Mouse (Mus musculus): ENCODE measurements around the gene Map2k6.

Map2k6 gene

DNA sequence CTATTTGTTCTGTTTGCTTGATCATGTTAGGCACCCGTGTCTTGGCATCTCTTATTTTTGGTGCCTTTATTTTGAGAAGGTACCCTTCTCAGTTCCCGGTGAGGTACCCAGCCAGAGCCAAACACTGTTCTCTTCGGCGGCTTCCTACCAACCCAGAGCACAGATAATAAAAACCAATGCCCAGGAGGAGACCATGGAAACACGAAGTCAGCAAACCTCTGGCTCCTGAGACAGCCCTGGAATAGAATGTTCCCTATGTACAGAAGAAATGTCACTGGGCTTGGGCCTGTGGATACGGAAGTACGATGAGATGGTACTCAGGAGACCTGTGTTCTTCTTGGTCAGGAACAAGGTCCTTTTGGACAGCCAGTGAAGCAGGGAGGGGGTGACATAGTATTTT lies 89.4 kb downstream of the Map2k6 start:
- DNase-seq: no peak

DNA sequence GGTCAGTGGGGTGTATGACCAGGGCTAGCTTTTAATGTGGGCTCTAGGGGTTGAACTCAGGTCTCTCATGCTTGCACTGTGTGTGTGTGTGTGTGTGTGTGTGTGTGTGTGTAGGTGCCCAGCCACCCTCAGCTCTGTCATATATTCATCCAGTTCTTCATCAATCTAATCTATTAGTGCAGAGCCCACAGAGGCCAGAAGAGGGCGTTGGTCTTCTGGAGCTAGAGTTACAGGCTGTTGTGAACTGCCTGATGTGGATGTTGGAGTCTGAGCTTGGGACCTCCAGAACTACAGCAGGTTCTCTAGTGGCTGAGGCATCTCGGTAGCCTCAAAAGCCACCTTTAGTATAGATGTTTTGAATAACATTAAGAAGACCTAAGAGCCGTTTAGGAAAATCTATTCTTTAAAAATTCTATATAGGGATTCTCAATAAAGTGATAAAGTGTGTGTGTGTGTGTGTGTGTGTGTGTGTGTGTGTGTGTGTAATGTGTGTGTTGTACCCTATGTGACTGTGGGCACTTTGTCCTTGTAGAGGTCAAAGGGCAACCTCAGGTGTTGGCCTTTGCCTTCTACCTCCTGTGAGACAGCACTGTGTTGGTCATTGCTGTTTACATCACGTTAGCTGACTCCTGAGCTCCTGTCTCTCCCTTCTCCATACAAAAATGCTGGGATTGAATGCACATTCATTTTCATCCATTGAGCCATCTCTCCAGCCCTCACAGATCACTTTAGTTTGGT lies 96.6 kb downstream of the Map2k6 start:
- no peak for DNase-seq

DNA sequence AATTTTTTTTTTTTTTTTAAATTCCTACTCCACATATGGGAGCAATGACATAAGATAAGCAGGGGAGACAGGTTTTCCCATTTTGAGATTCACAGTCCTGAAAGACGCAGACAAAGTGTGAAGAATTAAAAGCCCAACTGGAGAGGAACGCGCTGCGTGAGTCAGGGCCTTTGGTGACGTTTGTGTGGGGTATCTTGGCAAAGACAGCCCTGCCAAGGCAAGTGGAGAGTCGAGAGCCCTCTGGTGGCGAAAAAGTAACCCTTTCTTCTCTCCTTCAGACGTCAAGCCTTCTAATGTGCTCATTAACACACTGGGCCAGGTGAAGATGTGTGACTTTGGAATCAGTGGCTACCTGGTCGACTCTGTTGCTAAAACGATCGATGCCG lies 97.1 kb downstream of the Map2k6 start:
- peak; percentile 61 for DNase-seq

DNA sequence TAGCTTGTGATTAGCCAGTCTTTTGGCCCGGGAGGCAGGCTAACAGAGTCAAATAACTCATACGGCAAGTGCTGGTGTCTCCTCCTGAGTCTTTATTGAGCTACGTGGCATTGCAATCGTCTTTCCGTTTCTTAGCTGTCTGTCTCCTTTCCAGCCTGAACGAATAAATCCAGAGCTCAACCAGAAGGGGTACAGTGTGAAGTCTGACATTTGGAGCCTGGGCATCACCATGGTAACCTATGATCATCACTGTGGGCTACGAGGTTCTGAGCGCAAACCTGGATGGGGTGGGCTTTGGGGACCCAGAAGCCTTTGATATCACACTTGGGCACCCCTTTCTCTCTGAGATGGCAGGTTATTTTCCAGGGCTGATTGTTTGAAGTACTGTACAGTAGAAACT lies 98.8 kb downstream of the Map2k6 start:
- DNase-seq: no peak

DNA sequence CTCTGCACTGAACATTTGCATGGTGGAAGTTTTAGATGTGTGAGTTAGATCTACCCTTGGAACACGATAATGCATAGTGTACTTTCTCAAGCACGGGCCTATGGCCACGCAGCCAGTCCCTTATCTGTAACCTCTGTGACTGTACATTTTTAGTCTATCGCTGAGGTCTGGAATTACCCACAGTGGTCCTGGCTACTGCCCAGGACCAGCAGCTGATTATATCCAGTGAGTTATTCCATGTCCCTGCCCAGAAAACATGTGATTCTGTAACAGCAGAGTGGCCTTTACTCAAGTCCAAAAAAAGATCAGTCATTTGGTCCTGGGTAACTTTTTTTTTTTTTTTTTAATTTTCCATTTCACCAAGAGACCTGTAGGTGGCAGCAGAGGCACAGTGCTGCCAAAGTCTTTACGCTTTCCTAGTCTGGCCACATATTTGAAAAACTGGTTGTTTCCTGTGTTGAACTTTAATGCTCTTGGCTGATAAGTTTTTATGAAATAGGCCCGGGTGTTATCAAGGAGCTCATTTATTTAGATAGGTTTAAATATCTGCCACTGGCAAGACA lies 99.8 kb downstream of the Map2k6 start:
- peak; percentile 61 for DNase-seq

DNA sequence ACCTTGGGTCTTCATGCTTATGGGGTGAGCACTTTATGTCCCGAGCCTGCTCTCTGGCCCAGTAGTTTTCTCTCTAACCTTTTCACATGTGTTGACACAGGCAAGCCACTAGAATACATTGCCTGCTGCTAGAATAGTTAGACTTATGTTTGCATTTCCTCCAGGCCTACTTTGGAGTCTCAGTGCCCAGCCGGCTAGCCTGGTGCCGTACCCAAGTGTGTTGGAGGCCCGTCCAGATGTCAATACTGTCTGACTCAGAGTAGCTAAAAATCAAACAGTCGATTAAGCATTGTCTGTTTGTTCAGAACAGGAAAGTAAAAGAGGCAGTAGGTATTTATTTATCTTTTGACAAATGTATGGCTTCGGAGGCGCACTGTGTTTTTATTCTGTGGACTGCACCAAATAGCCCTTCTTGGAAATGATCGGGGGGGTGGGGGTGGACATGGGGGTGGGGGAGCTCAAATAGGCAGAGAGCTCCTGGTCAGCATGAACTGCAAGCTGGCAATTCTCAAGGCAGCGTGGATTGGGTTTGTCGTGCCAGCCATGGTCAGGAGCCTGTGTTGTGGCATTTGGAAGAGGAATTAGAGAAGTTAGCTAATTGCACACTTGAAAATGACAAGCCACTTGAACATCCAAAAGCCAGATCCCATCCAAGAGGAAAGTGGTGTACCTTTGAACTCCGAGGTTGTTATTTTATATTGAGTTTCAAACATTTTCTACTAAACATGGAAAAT lies 104.2 kb downstream of the Map2k6 start:
- no peak for DNase-seq

DNA sequence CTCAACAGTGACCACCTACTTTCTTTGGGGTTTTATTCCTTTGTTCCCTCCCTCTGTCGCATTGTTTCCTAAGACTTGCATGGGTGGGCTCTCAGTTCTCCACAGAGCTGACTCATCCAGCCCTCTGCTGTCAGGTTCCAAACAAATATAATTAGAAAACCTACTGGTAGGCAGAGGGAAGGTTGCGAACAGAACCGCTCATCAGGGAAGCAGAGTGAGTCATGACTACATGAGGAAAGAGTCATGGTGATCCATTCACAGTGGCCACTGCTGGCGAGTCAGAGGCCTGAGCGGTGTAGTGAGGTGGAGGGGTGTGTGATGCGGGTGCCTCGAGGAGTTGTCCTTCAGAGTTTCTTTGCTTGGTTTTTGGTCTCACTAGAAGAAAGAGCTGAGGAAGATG lies 112.5 kb downstream of the Map2k6 start:
- no peak for DNase-seq

DNA sequence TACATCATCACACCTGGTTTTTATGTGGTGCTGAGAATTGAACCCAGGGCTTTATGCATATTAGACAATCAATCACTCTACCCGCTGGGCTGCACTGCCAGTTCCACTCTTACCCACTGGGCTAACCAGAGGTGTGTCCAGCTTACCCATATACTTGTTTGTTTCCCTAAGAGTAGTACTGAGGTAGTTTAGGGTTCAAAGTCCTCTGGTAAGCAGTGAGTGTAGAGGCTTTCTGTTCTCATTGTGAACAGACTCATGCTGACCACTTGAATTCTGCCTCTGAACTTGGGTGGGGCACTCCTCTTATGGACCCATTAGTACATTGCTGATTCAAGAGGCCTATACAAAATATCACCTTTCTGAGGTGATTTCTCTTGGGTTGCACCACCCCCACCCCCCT lies 119.7 kb downstream of the Map2k6 start:
- no peak for DNase-seq

DNA sequence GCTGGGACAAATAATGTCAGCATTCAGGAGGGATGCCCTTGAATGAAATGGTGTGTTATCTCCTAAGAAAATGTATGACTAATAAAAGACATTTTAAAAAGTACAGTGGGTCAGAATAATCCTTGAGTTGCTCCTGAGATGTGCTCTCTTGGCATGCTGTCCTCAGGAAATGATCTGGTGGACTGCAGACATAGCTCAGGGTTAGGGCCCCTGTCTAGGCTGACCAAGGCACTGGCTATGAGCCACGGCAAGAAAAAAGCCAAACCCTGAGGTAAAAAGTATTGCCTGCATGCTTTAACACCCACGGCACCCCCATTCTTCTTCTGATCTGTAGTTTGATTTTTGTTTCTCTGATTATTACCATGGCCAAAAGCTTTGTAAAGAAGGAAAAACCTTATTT lies 124.0 kb downstream of the Map2k6 start:
- no peak for DNase-seq

DNA sequence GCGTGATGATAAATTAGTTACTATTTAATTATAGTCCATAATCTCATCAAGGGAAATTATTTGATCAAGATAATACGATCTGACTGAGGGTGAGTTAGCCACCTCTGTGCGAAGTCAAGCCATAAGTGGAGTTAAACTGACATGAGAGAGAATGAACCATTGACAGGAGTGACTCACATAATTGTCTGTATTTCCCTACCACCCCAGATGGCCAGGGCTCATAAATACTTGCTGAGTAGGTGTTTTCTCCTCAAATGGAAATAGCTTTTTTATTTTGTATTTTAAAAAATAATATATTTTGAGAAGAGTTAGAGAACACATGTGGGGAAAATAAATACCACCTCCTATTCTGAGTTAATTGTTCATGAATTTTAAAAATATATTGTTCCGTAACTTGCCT lies 127.2 kb downstream of the Map2k6 start:
- DNase-seq: no peak

DNA sequence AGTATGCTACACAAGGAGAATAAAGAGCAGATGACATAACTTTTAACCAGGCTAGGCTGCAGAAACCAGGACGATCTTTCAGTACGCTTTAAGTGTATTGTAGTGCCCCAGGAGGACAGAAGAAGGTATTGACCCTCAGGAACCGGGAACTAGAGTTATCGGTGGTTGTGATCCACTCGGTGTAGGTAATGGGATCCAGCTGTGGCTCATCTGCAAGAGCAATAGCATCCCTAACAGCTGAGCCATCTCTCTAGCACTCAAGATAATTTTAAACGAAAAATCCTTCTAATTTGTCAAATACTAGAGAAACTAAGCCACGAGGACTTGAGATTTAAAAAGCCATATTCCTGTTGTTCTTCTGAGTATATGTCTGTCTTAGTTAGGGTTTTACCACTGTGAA lies 132.2 kb downstream of the Map2k6 start:
- DNase-seq: peak; percentile 15

DNA sequence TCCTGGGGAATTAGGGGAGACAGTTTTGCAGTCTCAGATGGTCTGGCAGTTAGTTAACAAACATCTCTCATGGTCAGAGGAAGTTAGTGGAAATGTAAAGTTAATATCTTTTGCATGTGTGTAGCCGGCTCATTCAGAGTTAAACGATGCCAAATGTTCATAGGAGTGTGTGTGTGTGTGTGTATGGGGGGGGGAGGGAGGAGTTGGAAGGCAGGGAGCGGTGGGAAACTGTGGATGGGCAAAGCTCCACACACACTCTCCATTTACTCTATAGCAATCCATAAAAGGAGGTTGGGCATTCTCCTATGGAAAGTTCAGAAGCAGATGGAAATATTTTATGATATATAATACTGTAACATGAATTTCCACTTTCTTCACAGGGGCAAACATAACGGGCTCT lies 135.9 kb downstream of the Map2k6 start:
- no peak for DNase-seq

DNA sequence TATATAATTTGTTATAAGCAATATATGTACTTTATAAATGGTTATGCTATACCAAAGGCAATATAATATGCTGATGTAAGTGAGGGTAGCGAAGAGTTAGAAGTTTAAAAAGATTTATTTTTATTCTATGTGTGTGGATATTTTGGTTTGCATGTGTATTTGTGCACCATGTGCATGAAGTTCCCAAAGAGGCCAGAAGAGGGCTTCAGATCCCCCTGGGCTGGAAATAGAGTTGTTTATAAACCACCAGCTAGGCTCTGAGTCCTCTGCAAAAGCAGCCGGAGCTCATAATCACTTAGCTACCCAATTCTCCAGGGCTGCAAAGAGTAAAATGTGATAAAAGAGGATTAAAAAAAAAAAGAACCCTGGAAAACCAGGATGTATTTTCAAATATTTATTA lies 137.6 kb downstream of the Map2k6 start:
- peak; percentile 5 for DNase-seq

DNA sequence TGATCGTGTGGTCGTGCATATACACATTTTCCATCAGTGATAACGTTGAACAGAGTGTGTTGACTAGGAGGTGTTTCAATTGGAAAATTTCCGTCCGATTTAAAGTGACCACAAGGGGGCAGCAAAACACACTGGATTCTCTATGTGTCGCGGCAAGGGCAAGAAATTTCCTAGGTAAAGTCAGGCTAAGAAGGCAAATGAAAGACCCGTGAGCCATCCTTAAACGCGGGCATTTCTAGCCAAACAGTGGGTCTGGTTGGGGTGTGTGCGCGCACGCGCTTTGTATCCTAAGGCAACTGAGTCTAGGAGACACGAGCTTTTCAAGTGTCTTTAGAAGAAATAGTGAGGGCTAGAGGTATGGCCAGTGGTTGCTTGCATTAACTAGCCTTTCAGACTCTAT lies 138.7 kb downstream of the Map2k6 start:
- peak; percentile 75 for DNase-seq

DNA sequence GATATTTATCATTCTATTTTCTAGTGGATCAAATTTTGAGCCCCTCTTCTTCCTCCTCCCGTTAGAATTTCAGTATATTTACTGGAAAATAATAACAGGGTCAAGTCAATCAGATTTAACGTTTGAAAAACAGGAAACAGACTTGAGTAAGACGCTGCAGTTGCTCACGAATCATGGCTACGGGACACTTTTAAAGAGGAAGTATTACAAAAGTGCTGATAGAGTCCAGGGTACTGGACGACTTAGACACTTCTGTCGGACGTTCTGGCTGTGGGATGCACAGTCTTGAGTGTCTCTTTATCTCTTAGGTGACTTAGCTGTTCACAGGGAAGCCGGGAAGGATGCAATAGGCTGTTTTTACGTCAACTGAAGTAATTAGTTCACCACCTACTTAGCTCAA lies 139.3 kb downstream of the Map2k6 start:
- DNase-seq: no peak

DNA sequence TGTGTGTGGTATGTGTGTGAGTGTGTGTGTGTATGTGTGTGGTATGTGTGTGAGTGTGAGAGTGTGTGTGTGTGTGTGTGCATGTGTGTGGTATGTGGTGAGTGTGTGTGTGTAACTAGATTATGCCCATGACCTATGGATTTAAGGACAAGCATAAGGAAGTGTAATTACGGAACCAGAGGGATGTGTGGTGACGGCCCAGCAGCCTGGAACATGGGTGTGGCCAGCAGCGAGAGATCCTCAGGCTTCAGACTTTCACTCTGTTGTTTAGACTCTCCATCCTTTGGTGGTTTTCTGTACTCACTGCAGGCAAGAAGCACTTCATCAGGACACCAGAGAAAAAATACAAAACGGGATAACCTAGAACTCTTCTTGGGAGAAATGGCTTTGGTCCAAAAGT lies 143.0 kb downstream of the Map2k6 start:
- DNase-seq: no peak

DNA sequence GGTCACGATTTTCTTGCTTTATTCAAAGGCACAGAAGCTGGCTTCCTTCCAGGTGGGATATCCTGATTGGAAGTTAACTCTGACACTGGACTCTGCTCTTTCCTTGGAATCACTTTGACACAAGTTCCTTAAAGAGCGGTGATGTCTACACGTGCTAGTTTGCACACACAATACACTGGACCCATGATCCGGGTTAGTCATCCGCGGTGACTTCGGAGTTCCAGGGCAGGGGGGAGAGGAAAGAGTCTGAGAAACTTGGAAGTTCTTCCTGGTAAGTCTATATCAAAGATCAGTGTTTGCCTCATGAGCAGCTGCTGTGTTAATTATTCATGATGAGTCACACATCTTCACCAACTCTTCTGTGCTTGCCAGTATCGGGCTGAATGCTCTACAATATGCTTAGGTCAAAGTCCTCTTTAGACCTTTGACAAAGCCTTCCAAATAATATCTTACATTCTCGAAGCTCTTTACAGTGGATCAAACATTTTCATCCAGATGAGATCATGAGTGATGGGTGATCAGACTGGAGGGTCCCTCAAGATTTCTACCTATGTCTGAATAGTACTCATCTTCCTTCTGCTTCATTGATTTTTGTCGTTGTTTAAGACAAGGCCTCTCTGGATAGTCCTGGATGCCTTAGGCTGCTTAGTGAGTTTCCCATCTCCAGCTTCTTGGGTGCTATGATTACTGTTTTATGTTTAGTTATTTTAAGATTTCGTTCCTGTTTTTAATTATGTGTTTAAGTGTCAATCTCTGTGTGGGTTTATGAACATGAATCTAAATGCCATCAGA lies 145.7 kb downstream of the Map2k6 start:
- DNase-seq: no peak

DNA sequence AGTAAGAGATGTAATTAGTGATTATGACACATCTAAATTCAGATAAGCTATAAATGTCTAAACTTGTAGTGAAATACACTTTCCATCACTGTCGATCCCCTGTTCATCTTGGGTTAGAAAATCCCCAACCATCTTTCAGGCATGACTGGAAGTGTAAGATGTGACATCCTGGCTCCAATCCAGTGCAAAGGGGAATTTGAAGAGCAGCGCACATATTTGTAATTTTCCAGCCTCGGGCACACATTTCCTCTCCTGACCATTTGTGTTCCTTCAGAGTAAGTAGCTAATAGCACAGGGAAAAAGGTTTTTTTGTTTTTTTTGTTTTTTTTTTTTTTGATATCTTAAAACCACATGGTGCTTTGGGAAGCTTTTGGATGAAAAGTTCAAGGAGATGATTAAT lies 146.5 kb downstream of the Map2k6 start:
- no peak for DNase-seq

DNA sequence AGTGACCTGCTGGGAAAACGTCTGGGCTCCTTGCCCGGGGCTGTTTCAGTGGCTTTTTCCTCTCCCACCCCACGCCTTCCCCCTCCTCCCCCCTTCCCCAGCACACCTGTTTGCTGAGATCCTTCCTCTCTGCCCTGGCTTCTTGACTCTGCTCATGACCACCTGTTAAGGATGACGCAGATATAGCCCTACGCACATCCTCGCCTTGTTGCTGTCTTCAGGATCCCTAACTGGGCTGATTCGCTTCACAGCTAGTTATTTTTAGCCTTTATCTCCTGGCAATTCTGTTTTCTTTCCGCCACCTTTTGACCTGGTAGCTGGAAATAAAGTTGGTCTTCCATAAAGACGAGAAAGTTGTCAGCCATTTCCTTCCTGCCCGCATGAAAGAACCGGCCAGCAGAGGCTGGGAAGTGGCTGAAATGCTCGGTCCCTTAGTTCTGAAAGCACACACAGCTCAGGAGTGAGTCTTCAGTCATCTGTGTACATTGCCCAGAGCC lies 152.6 kb downstream of the Map2k6 start:
- DNase-seq: no peak

DNA sequence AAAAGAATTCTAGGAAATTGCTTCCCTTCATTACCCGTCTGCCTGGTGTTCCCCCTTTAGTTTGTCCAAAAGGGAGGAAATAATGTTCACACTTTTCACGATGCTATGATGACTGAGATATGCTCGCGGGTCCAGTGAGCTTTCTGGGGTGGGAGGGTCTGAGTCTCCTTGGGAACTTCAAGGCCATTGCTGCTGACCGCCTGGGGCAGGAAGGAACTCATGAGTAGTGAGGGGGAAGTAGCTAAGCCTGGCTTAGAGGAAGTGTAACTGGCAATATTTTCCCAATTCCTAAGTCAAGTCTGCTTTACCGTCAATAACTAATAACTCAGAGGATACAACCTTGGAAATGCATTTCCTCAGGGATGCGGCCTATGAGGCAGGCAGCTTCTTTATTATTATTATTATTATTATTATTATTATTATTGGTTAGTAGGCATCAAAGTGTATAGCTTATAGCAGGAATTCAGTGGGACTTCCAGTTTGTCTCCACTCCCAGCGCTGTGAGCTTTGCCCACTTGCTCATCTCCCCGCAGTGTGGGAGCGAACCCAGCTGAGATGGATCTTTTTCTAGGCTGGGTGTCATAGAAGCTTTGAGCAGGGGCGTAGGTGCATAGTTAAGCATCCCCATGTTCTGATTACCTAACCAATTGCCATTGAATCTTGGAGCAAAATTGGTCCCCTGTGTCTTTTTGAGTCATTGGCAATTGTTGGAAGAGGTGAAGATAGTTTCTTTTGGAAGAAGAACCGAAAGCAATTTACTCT lies 163.6 kb downstream of the Map2k6 start:
- DNase-seq: no peak

DNA sequence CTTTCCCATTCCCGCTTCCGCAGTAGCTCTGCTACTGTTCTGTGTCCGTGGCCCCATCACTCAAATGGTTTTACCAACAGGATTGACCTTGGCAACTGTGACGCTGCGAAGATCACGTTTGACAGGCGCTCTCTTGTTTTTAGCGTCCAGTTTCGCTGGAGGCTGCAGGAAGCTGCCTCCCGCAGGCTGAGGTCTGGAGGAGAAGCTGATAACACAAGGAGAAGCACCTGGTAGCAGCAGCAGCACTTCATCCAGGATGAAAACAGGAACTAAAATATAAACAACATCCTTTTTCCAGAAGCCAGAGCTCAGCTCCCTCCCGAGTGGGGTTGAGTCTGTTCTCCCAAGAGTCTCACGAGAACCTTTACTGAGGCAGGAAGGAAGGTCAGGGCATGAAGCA lies 164.3 kb downstream of the Map2k6 start:
- DNase-seq: no peak

DNA sequence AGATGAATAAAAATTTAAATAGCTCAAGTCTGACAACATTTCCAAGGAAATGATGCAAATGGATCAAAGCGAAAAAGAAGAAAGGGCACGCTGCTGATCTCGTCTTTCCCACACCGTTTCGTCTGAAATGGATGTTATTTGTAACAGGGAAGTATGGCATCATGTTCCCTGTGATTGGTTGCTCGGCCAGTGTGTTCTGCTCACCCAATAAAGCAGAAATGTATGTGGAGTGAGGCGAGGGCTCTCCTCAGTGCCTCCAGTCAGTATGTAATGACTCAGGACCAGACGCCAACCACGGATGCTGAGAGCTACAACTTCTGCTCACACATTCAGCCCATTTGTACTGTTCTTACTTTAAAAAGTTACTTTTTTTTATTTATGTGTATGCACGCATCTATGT lies 164.9 kb downstream of the Map2k6 start:
- no peak for DNase-seq

DNA sequence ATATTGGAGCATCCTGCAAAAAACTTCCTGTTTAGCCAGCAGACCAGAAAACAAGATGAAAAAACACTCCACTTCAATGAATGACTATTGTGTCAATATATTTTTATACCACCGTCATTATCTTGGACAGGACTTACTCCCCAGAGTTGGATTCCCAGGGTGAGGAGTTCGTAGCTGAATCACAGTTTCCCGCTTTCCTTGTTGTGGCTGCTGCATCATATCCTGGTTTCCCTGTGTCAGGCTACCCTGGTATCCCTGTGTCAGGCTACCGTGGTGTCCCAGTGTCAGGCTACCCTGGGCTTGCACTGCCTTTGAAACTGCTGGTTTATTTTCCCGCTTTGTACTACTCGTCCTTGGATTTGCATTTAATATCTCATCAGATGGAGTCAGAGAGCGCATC lies 167.4 kb downstream of the Map2k6 start:
- DNase-seq: no peak

Measured in lung, postnatal 10 days (tissue).